18 mouse cellular contexts compared by ENCODE assay signal in genomic region chr1:91226562-91226961, GRCm38 (mm10). TPM values are rescaled to one million over a fixed set of nuclear protein-coding genes. Genes with fewer than 3 reads are reported as not detected.
DNase-seq lines count a peak whose midpoint lies in the region; ATAC-seq lines count a peak whose summit lies in the region.
"Had no signal": no experiment of that assay in that cellular context is flagged by ENCODE, and none has a peak within 500 bp of the region (broad histone marks: within the 10 kb centered on the region; RNA-seq: fewer than 3 reads in every experiment).

No protein-coding gene starts in this region.

- WGBS in liver, embryonic 13.5 days (ENCODE audit: insufficient replicate concordance): 62% methylated on average over 4 of the region's 4 CpGs
- WGBS in liver, embryonic 11.5 days: 72% methylated on average over 4 of the region's 4 CpGs
- 61% methylated on average over 4 of the region's 4 CpGs for WGBS in embryonic facial prominence, embryonic 14.5 days
- WGBS in liver, embryonic 16.5 days (ENCODE audit: insufficient replicate concordance): 63% methylated on average over 4 of the region's 4 CpGs

- H3K4me2 ChIP-seq in liver, embryonic 13.5 days: no peak overlapping the region
- H3K4me2 ChIP-seq in liver, embryonic 11.5 days: no peak overlapping the region
- no peak overlapping the region for H3K4me2 ChIP-seq in embryonic facial prominence, embryonic 14.5 days (ENCODE audit: low read depth, low read length)
- no peak overlapping the region for H3K4me2 ChIP-seq in liver, embryonic 16.5 days (ENCODE audit: low read depth, low read length)
- H3K4me2 ChIP-seq: forebrain, embryonic 15.5 days; heart, embryonic 15.5 days; hindbrain, embryonic 13.5 days had no signal

- no peaks in the 10 kb centered on the region for H3K27me3 ChIP-seq in liver, embryonic 13.5 days
- H3K27me3 ChIP-seq in liver, embryonic 11.5 days (replicated peaks; ENCODE audit: control insufficient read depth, insufficient read depth, low read length): no peaks in the 10 kb centered on the region
- no peaks in the 10 kb centered on the region for H3K27me3 ChIP-seq in embryonic facial prominence, embryonic 14.5 days (replicated peaks; ENCODE audit: control insufficient read depth, insufficient read depth, low read length)
- H3K27me3 ChIP-seq in liver, embryonic 16.5 days (ENCODE audit: control insufficient read depth, insufficient read depth, low read depth, low read length): no peaks in the 10 kb centered on the region
- H3K27me3 ChIP-seq: forebrain, embryonic 15.5 days; heart, embryonic 15.5 days; hindbrain, embryonic 13.5 days had no signal

- ATAC-seq in liver, embryonic 13.5 days (ENCODE audit: low read depth): peak; percentile 34; the same call in 1 of the 2 replicates
- no peak for ATAC-seq in liver, embryonic 11.5 days (replicated peaks; ENCODE audit: low FRiP score)
- ATAC-seq in embryonic facial prominence, embryonic 14.5 days (ENCODE audit: low read depth): no peak
- peak; percentile 51 for ATAC-seq in liver, embryonic 16.5 days (ENCODE audit: low read depth)
- ATAC-seq: forebrain, embryonic 15.5 days; hindbrain, postnatal 0 days had no signal

- H3K9ac ChIP-seq in liver, embryonic 13.5 days: no peak overlapping the region
- H3K9ac ChIP-seq in liver, embryonic 11.5 days (ENCODE audit: low read depth, low read length): no peak overlapping the region
- no peak overlapping the region for H3K9ac ChIP-seq in embryonic facial prominence, embryonic 14.5 days (ENCODE audit: low read depth, low read length)
- no peak overlapping the region for H3K9ac ChIP-seq in liver, embryonic 16.5 days (ENCODE audit: low read depth, low read length)
- H3K9ac ChIP-seq: forebrain, embryonic 15.5 days; heart, embryonic 15.5 days; hindbrain, embryonic 13.5 days had no signal

- DNase-seq in heart, adult 11 months: peak; percentile 84
- DNase-seq in heart, adult 8-10 months (ENCODE audit: low spot score): no peak
- DNase-seq in liver, embryonic 13.5 days: no peak
- no peak for DNase-seq in liver, embryonic 11.5 days (ENCODE audit: low spot score)
- no peak for DNase-seq in embryonic facial prominence, embryonic 14.5 days (ENCODE audit: low spot score)
- DNase-seq in frontal cortex, adult 2 months (ENCODE audit: extremely low spot score in 1 of 2, low spot score in 1 of 2): no peak
- DNase-seq in spleen, postnatal 36 days (ENCODE audit: low spot score in 2 of 2): no peak
- DNase-seq: adrenal gland, postnatal 10 days; cerebellum, adult 11 months; cerebellum, adult 9-10 months; cerebellum, postnatal 36 days; gastrocnemius, postnatal 10 days; heart, postnatal 14 days had no signal

- H3K9me3 ChIP-seq in liver, embryonic 13.5 days (replicated peaks): no peaks in the 10 kb centered on the region
- H3K9me3 ChIP-seq in liver, embryonic 11.5 days (ENCODE audit: control insufficient read depth, low read length): no peaks in the 10 kb centered on the region
- no peaks in the 10 kb centered on the region for H3K9me3 ChIP-seq in embryonic facial prominence, embryonic 14.5 days (ENCODE audit: control insufficient read depth, low read length)
- no peaks in the 10 kb centered on the region for H3K9me3 ChIP-seq in liver, embryonic 16.5 days (replicated peaks; ENCODE audit: control insufficient read depth, low read length)
- H3K9me3 ChIP-seq: forebrain, embryonic 15.5 days; heart, embryonic 15.5 days; hindbrain, embryonic 13.5 days had no signal

- H3K4me3 ChIP-seq in liver, embryonic 13.5 days (replicated peaks): no peak overlapping the region
- no peak overlapping the region for H3K4me3 ChIP-seq in liver, embryonic 11.5 days (ENCODE audit: low read depth, low read length)
- H3K4me3 ChIP-seq in embryonic facial prominence, embryonic 14.5 days (ENCODE audit: low read depth, low read length): no peak overlapping the region
- no peak overlapping the region for H3K4me3 ChIP-seq in liver, embryonic 16.5 days (ENCODE audit: low read depth, low read length)
- H3K4me3 ChIP-seq: forebrain, embryonic 15.5 days; heart, embryonic 15.5 days; hindbrain, embryonic 13.5 days had no signal

- 0 out of 2 replicates have a peak overlapping the region, but pooled peaks have one; percentile 69 for H3K27ac ChIP-seq in liver, embryonic 13.5 days
- H3K27ac ChIP-seq in liver, embryonic 11.5 days (ENCODE audit: low read depth, low read length): no peak overlapping the region
- H3K27ac ChIP-seq in embryonic facial prominence, embryonic 14.5 days (replicated peaks; ENCODE audit: low read depth, low read length): peak overlapping the region; percentile 81; the same call in 1 of the 2 replicates
- no peak overlapping the region for H3K27ac ChIP-seq in liver, embryonic 16.5 days (ENCODE audit: low read length)
- H3K27ac ChIP-seq: forebrain, embryonic 15.5 days; heart, embryonic 15.5 days; hindbrain, embryonic 13.5 days; hindbrain, postnatal 0 days had no signal

- no peaks in the 10 kb centered on the region for H3K36me3 ChIP-seq in liver, embryonic 13.5 days
- H3K36me3 ChIP-seq in liver, embryonic 11.5 days (ENCODE audit: control insufficient read depth, insufficient read depth, low read length): no peaks in the 10 kb centered on the region
- no peaks in the 10 kb centered on the region for H3K36me3 ChIP-seq in embryonic facial prominence, embryonic 14.5 days (ENCODE audit: control insufficient read depth, insufficient read depth, low read length)
- H3K36me3 ChIP-seq in liver, embryonic 16.5 days (ENCODE audit: control insufficient read depth, insufficient read depth): no peaks in the 10 kb centered on the region
- H3K36me3 ChIP-seq: forebrain, embryonic 15.5 days; heart, embryonic 15.5 days; hindbrain, embryonic 13.5 days had no signal

- H3K4me1 ChIP-seq in liver, embryonic 13.5 days (replicated peaks): peaks cover 33% of the 10 kb centered on the region
- peaks cover 12% of the 10 kb centered on the region; the same call in 1 of the 2 replicates for H3K4me1 ChIP-seq in liver, embryonic 11.5 days (replicated peaks; ENCODE audit: control insufficient read depth, insufficient read depth, low read length)
- H3K4me1 ChIP-seq in embryonic facial prominence, embryonic 14.5 days (ENCODE audit: control insufficient read depth, insufficient read depth, low read length): peaks cover 12% of the 10 kb centered on the region
- peaks cover 14% of the 10 kb centered on the region for H3K4me1 ChIP-seq in liver, embryonic 16.5 days (ENCODE audit: control insufficient read depth, low read depth, low read length)
- H3K4me1 ChIP-seq: forebrain, embryonic 15.5 days; hindbrain, embryonic 13.5 days had no signal

RNA-seq across cellular contexts. Expression of gene Ube2f, which starts 23.5 kb away (rescaled TPM):
- total RNA-seq in heart, adult 8-10 months (2022): 10 to 100 TPM; 39.6 to 52.2 (median 45.2) TPM
- polyA plus RNA-seq in liver, embryonic 13.5 days (2015; fragmentation: Nextera tagmentation; extraction: Ambion mirVana): 71.1 and 77.5 TPM in 2 replicates
- polyA plus RNA-seq in liver, embryonic 11.5 days (2014; fragmentation: Nextera tagmentation; extraction: Ambion mirVana): 78.5 and 81.4 TPM in 2 replicates
- polyA plus RNA-seq in embryonic facial prominence, embryonic 14.5 days (2014; fragmentation: Nextera tagmentation; extraction: Ambion mirVana): 70.2 and 78.7 TPM in 2 replicates
- polyA plus RNA-seq in liver, embryonic 16.5 days (2015; fragmentation: Nextera tagmentation; extraction: Ambion mirVana): 66.3 and 69.0 TPM in 2 replicates
- polyA plus RNA-seq in frontal cortex, adult 2 months (2012; rRNA removed): 60.1 and 62.1 TPM in 2 replicates

RNA-seq across cellular contexts. Expression of gene Ramp1, which starts 46.9 kb away (rescaled TPM):
- total RNA-seq in heart, adult 8-10 months (2022): 1 to 10 TPM; 3.4 to 5.1 (median 4.5) TPM
- 4.1 and 5.3 TPM in 2 replicates for polyA plus RNA-seq in liver, embryonic 13.5 days (2015; fragmentation: Nextera tagmentation; extraction: Ambion mirVana)
- 3.5 and 4.0 TPM in 2 replicates for polyA plus RNA-seq in liver, embryonic 11.5 days (2014; fragmentation: Nextera tagmentation; extraction: Ambion mirVana)
- 13.5 and 21.7 TPM in 2 replicates for polyA plus RNA-seq in embryonic facial prominence, embryonic 14.5 days (2014; fragmentation: Nextera tagmentation; extraction: Ambion mirVana)
- 4.9 and 5.2 TPM in 2 replicates for polyA plus RNA-seq in liver, embryonic 16.5 days (2015; fragmentation: Nextera tagmentation; extraction: Ambion mirVana)
- 59.0 and 60.6 TPM in 2 replicates for polyA plus RNA-seq in frontal cortex, adult 2 months (2012; rRNA removed)

Comparison
In these comparisons a context has a peak if more than half of its experiments do, and no peak if none do; other contexts are left out.
1. ATAC-seq: peak in liver, embryonic 13.5 days (single experiment) and liver, embryonic 16.5 days (single experiment); none in liver, embryonic 11.5 days (single experiment) and embryonic facial prominence, embryonic 14.5 days (single experiment).
2. H3K27ac ChIP-seq: peak in liver, embryonic 13.5 days (single experiment) and embryonic facial prominence, embryonic 14.5 days (single experiment); none in liver, embryonic 11.5 days (single experiment) and liver, embryonic 16.5 days (single experiment).